ENCODE assay signal across 29 mouse cellular contexts in the genomic region with DNA sequence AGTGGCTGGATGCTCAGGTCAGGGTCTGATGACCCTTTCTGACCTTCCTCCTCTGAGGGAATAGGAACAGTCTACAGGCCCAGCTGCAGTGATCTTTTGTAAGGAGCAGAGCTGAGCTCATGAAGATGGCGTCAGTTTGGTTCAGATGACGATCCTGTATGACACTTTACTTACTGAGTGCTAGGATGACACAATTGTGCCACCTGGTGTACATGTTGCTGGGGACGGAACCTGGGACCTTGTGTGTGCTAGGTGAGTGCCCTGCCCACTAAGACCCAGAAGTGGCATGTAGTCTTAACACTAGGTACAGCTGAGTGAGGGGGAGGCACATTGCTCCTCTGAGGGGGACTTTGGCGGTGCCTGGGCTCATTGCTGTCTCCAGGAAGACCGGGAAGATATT. TPM values are rescaled to one million over a fixed set of nuclear protein-coding genes. Genes with fewer than 3 reads are reported as not detected.
DNase-seq lines count a peak whose midpoint lies in the region; ATAC-seq and TF ChIP-seq lines count a peak whose summit lies in the region.
"Had no signal": no experiment of that assay in that cellular context is flagged by ENCODE, and none has a peak within 500 bp of the region (broad histone marks: within the 10 kb centered on the region; RNA-seq: fewer than 3 reads in every experiment).

No protein-coding gene starts in this region.

- no peak for TF ChIP-seq EP300 in liver, embryonic 14.5 days (IDR thresholded peaks at IDR 0.05; ENCODE audit: low read depth)
- TF ChIP-seq EP300 in stomach, postnatal 0 days (optimal IDR thresholded peaks at IDR 0.05): no peak

- H3K9me3 ChIP-seq in hindbrain, postnatal 0 days (ENCODE audit: low read length): no peaks in the 10 kb centered on the region
- no peaks in the 10 kb centered on the region for H3K9me3 ChIP-seq in hindbrain, embryonic 16.5 days (ENCODE audit: control insufficient read depth, low read length)
- no peaks in the 10 kb centered on the region for H3K9me3 ChIP-seq in liver, embryonic 14.5 days (ENCODE audit: control insufficient read depth, low read length)
- no peaks in the 10 kb centered on the region for H3K9me3 ChIP-seq in stomach, postnatal 0 days (ENCODE audit: control insufficient read depth, low read length)
- H3K9me3 ChIP-seq in midbrain, embryonic 15.5 days: no peaks in the 10 kb centered on the region
- H3K9me3 ChIP-seq: hindbrain, embryonic 12.5 days; liver, embryonic 13.5 days; neural tube, embryonic 13.5 days had no signal

- H3K4me2 ChIP-seq in hindbrain, postnatal 0 days (ENCODE audit: low read depth, low read length): no peak overlapping the region
- H3K4me2 ChIP-seq in hindbrain, embryonic 16.5 days (ENCODE audit: low read length): no peak overlapping the region
- H3K4me2 ChIP-seq in liver, embryonic 14.5 days (ENCODE audit: low read depth): no peak overlapping the region
- H3K4me2 ChIP-seq in stomach, postnatal 0 days (replicated peaks; ENCODE audit: low read depth): no peak overlapping the region
- no peak overlapping the region for H3K4me2 ChIP-seq in midbrain, embryonic 15.5 days
- H3K4me2 ChIP-seq: heart, embryonic 11.5 days; hindbrain, embryonic 12.5 days; liver, embryonic 13.5 days; midbrain, embryonic 11.5 days; neural tube, embryonic 13.5 days had no signal

- no peak for DNase-seq in hindbrain, postnatal 0 days (ENCODE audit: low spot score)
- DNase-seq in liver, embryonic 14.5 days (ENCODE audit: low read depth in 3 of 3, low spot score in 3 of 3): no peak
- no peak for DNase-seq in liver
- DNase-seq in stomach, postnatal 0 days (ENCODE audit: low spot score): no peak
- DNase-seq in gastrocnemius, postnatal 14 days: no peak
- DNase-seq: adrenal gland, postnatal 10 days; cerebellum, adult 18-20 months; cerebellum, postnatal 10 days; gastrocnemius, postnatal 10 days; heart, adult 18-20 months; heart, postnatal 36 days; kidney, postnatal 4 days; left cerebral cortex, postnatal 4 days; liver, embryonic 13.5 days; lung, adult 2 months; lung, postnatal 10 days had no signal

- no peak overlapping the region for H3K9ac ChIP-seq in hindbrain, postnatal 0 days (replicated peaks; ENCODE audit: low read length)
- H3K9ac ChIP-seq in hindbrain, embryonic 16.5 days (ENCODE audit: low read depth, low read length): no peak overlapping the region
- no peak overlapping the region for H3K9ac ChIP-seq in liver, embryonic 14.5 days (replicated peaks)
- H3K9ac ChIP-seq in stomach, postnatal 0 days (ENCODE audit: low read length): no peak overlapping the region
- H3K9ac ChIP-seq in midbrain, embryonic 15.5 days: no peak overlapping the region
- H3K9ac ChIP-seq: hindbrain, embryonic 12.5 days; liver, embryonic 13.5 days; neural tube, embryonic 13.5 days had no signal

- no peak overlapping the region for H3K27ac ChIP-seq in hindbrain, postnatal 0 days
- H3K27ac ChIP-seq in hindbrain, embryonic 16.5 days (ENCODE audit: low read depth, low read length): no peak overlapping the region
- no peak overlapping the region for H3K27ac ChIP-seq in liver, embryonic 14.5 days
- 0 out of 2 replicates have a peak overlapping the region, but pooled peaks have one; percentile 96 for H3K27ac ChIP-seq in brown adipose tissue, adult 24 weeks (replicated peaks; ENCODE audit: low read depth, low read length)
- no peak overlapping the region for H3K27ac ChIP-seq in stomach, postnatal 0 days (replicated peaks)
- H3K27ac ChIP-seq in midbrain, embryonic 15.5 days: no peak overlapping the region
- H3K27ac ChIP-seq: hindbrain, embryonic 12.5 days; liver, embryonic 13.5 days; neural tube, embryonic 13.5 days had no signal

- H3K36me3 ChIP-seq in hindbrain, postnatal 0 days (ENCODE audit: insufficient read depth, low read length): no peaks in the 10 kb centered on the region
- no peaks in the 10 kb centered on the region for H3K36me3 ChIP-seq in hindbrain, embryonic 16.5 days (ENCODE audit: control insufficient read depth, insufficient read depth, low read length)
- no peaks in the 10 kb centered on the region for H3K36me3 ChIP-seq in liver, embryonic 14.5 days (replicated peaks; ENCODE audit: control insufficient read depth, insufficient read depth, low read depth)
- H3K36me3 ChIP-seq in stomach, postnatal 0 days (ENCODE audit: control insufficient read depth, insufficient read depth, low read length): no peaks in the 10 kb centered on the region
- no peaks in the 10 kb centered on the region for H3K36me3 ChIP-seq in midbrain, embryonic 15.5 days (replicated peaks)
- H3K36me3 ChIP-seq: hindbrain, embryonic 12.5 days; liver, embryonic 13.5 days; neural tube, embryonic 13.5 days had no signal

- 0 out of 2 replicates have a peak, but pooled peaks have one; percentile 15 for TF ChIP-seq CTCF in hindbrain, postnatal 0 days (IDR thresholded peaks at IDR 0.05; ENCODE audit: low read depth)
- TF ChIP-seq CTCF in liver, embryonic 14.5 days (IDR thresholded peaks at IDR 0.05; ENCODE audit: low read depth): 0 out of 2 replicates have a peak, but pooled peaks have one; percentile 2
- TF ChIP-seq CTCF in stomach, postnatal 0 days (IDR thresholded peaks at IDR 0.05; ENCODE audit: low read depth): peak; percentile 35

- no peaks in the 10 kb centered on the region for H3K4me1 ChIP-seq in hindbrain, postnatal 0 days (ENCODE audit: insufficient read depth, low read length)
- no peaks in the 10 kb centered on the region for H3K4me1 ChIP-seq in hindbrain, embryonic 16.5 days (ENCODE audit: control insufficient read depth, insufficient read depth, low read depth, low read length)
- H3K4me1 ChIP-seq in liver, embryonic 14.5 days (replicated peaks; ENCODE audit: control insufficient read depth in 2 of 2, insufficient read depth in 2 of 2, low read length in 1 of 2): peaks cover 0 to 5% of the 10 kb centered on the region in 2 experiments; a peak in 2 of 4 replicates
- H3K4me1 ChIP-seq in brown adipose tissue, adult 24 weeks (ENCODE audit: control insufficient read depth, insufficient read depth, insufficient read length, low read length): peaks cover 13% of the 10 kb centered on the region
- no peaks in the 10 kb centered on the region for H3K4me1 ChIP-seq in stomach, postnatal 0 days (replicated peaks; ENCODE audit: control insufficient read depth, insufficient read depth)
- H3K4me1 ChIP-seq in midbrain, embryonic 15.5 days: no peaks in the 10 kb centered on the region
- H3K4me1 ChIP-seq: hindbrain, embryonic 12.5 days; neural tube, embryonic 13.5 days had no signal

- intact Hi-C loops in gastrocnemius, postnatal 14 days (cut with DNase I; ENCODE audit: low total_unique reads): no loop called here

- WGBS in hindbrain, postnatal 0 days: 85% methylated on average over 5 of the region's 5 CpGs
- WGBS in hindbrain, embryonic 16.5 days: 77% methylated on average over 5 of the region's 5 CpGs
- WGBS in liver, embryonic 14.5 days (ENCODE audit: insufficient replicate concordance): 76% methylated on average over 5 of the region's 5 CpGs
- WGBS in stomach, postnatal 0 days: 69% methylated on average over 5 of the region's 5 CpGs
- WGBS in midbrain, embryonic 15.5 days: 83% methylated on average over 5 of the region's 5 CpGs

- H3K4me3 ChIP-seq in hindbrain, postnatal 0 days (ENCODE audit: low read length): no peak overlapping the region
- no peak overlapping the region for H3K4me3 ChIP-seq in hindbrain, embryonic 16.5 days (ENCODE audit: low read length)
- H3K4me3 ChIP-seq in liver, embryonic 14.5 days (ENCODE audit: insufficient read depth in 1 of 2, low read depth in 2 of 2, low read length in 2 of 2): no peak overlapping the region
- no peak overlapping the region for H3K4me3 ChIP-seq in brown adipose tissue, adult 24 weeks (ENCODE audit: insufficient read depth, low read depth, low read length)
- no peak overlapping the region for H3K4me3 ChIP-seq in stomach, postnatal 0 days (ENCODE audit: low read depth, low read length)
- H3K4me3 ChIP-seq in midbrain, embryonic 15.5 days: no peak overlapping the region
- H3K4me3 ChIP-seq: erythroblast, embryonic 14.5 days; hindbrain, embryonic 12.5 days; liver, embryonic 13.5 days; myocyte; neural tube, embryonic 13.5 days had no signal

- ATAC-seq in hindbrain, postnatal 0 days: no peak
- ATAC-seq in hindbrain, embryonic 16.5 days: no peak
- no peak for ATAC-seq in liver, embryonic 14.5 days (ENCODE audit: insufficient read depth)
- ATAC-seq in stomach, postnatal 0 days (ENCODE audit: low FRiP score, low TSS enrichment): no peak
- ATAC-seq in midbrain, embryonic 15.5 days (replicated peaks): no peak
- ATAC-seq: forebrain, embryonic 16.5 days; inflammation-experienced regulatory T-cells, adult 6 months; Patski had no signal

- no peaks in the 10 kb centered on the region for H3K27me3 ChIP-seq in hindbrain, postnatal 0 days (ENCODE audit: insufficient read depth, low read length)
- no peaks in the 10 kb centered on the region for H3K27me3 ChIP-seq in hindbrain, embryonic 16.5 days (replicated peaks; ENCODE audit: control insufficient read depth, insufficient read depth, low read length)
- no peaks in the 10 kb centered on the region for H3K27me3 ChIP-seq in liver, embryonic 14.5 days (ENCODE audit: control insufficient read depth, insufficient read depth, low read length)
- no peaks in the 10 kb centered on the region for H3K27me3 ChIP-seq in stomach, postnatal 0 days (ENCODE audit: control insufficient read depth, insufficient read depth, low read length)
- H3K27me3 ChIP-seq in midbrain, embryonic 15.5 days (replicated peaks): no peaks in the 10 kb centered on the region

RNA-seq across cellular contexts. Expression of a gene that starts 5.0 kb away (rescaled TPM):
- 2.2 and 2.5 TPM in 2 replicates for total RNA-seq in hindbrain, postnatal 0 days (2014; rRNA removed)
- polyA plus RNA-seq in hindbrain, postnatal 0 days (2015; fragmentation: Nextera tagmentation; extraction: Ambion mirVana): 1.9 and 2.5 TPM in 2 replicates
- polyA plus RNA-seq in hindbrain, embryonic 16.5 days (2015; fragmentation: Nextera tagmentation; extraction: Ambion mirVana): 1.4 and 1.7 TPM in 2 replicates
- polyA plus RNA-seq in liver, embryonic 14.5 days (2012; rRNA removed): 4.6 and 6.9 TPM in 2 replicates
- 10.7 and 11.0 TPM in 2 replicates for polyA plus RNA-seq in liver, embryonic 14.5 days (2014; fragmentation: Nextera tagmentation; extraction: Ambion mirVana)
- polyA plus RNA-seq in brown adipose tissue, adult 24 weeks (2012; ENCODE audit: insufficient read depth, insufficient read length, missing spikeins): 1.3 and 1.5 TPM in 2 replicates
- 1.4 and 1.6 TPM in 2 replicates for polyA plus RNA-seq in stomach, postnatal 0 days (2015; fragmentation: Nextera tagmentation; extraction: Ambion mirVana)
- 1.5 and 1.6 TPM in 2 replicates for polyA plus RNA-seq in midbrain, embryonic 15.5 days (2015; fragmentation: Nextera tagmentation; extraction: Ambion mirVana)
- under 1 TPM; 0.66 to 0.93 TPM for total RNA-seq in gastrocnemius, postnatal 14 days (2021)
- polyA plus RNA-seq: myocyte, Patski had no signal

RNA-seq across cellular contexts. Expression of a gene that starts 34.7 kb away (rescaled TPM):
- total RNA-seq in hindbrain, postnatal 0 days (2014; rRNA removed): 8.5 TPM in 2 replicates
- polyA plus RNA-seq in hindbrain, postnatal 0 days (2015; fragmentation: Nextera tagmentation; extraction: Ambion mirVana): 7.6 and 7.8 TPM in 2 replicates
- 10.1 and 11.6 TPM in 2 replicates for polyA plus RNA-seq in hindbrain, embryonic 16.5 days (2015; fragmentation: Nextera tagmentation; extraction: Ambion mirVana)
- 4.4 and 6.6 TPM in 2 replicates for polyA plus RNA-seq in liver, embryonic 14.5 days (2012; rRNA removed)
- polyA plus RNA-seq in liver, embryonic 14.5 days (2014; fragmentation: Nextera tagmentation; extraction: Ambion mirVana): 5.5 and 6.0 TPM in 2 replicates
- 20.4 and 30.0 TPM in 2 replicates for polyA plus RNA-seq in brown adipose tissue, adult 24 weeks (2012; ENCODE audit: insufficient read depth, insufficient read length, missing spikeins)
- 27.5 and 29.9 TPM in 2 replicates for polyA plus RNA-seq in stomach, postnatal 0 days (2015; fragmentation: Nextera tagmentation; extraction: Ambion mirVana)
- 9.6 and 10.5 TPM in 2 replicates for polyA plus RNA-seq in midbrain, embryonic 15.5 days (2015; fragmentation: Nextera tagmentation; extraction: Ambion mirVana)
- total RNA-seq in gastrocnemius, postnatal 14 days (2021): 10 to 100 TPM; 69.4 to 75.6 TPM

RNA-seq across cellular contexts. Expression of a gene that starts 35.7 kb away (rescaled TPM):
- 19.6 and 21.3 TPM in 2 replicates for total RNA-seq in hindbrain, postnatal 0 days (2014; rRNA removed)
- polyA plus RNA-seq in hindbrain, postnatal 0 days (2015; fragmentation: Nextera tagmentation; extraction: Ambion mirVana): 23.6 and 24.1 TPM in 2 replicates
- 22.8 and 24.2 TPM in 2 replicates for polyA plus RNA-seq in hindbrain, embryonic 16.5 days (2015; fragmentation: Nextera tagmentation; extraction: Ambion mirVana)
- 7.6 and 8.5 TPM in 2 replicates for polyA plus RNA-seq in liver, embryonic 14.5 days (2012; rRNA removed)
- 12.0 and 12.8 TPM in 2 replicates for polyA plus RNA-seq in liver, embryonic 14.5 days (2014; fragmentation: Nextera tagmentation; extraction: Ambion mirVana)
- 36.4 and 36.6 TPM in 2 replicates for polyA plus RNA-seq in brown adipose tissue, adult 24 weeks (2012; ENCODE audit: insufficient read depth, insufficient read length, missing spikeins)
- 48.0 and 52.4 TPM in 2 replicates for polyA plus RNA-seq in stomach, postnatal 0 days (2015; fragmentation: Nextera tagmentation; extraction: Ambion mirVana)
- polyA plus RNA-seq in midbrain, embryonic 15.5 days (2015; fragmentation: Nextera tagmentation; extraction: Ambion mirVana): 22.7 and 23.1 TPM in 2 replicates
- total RNA-seq in gastrocnemius, postnatal 14 days (2021): 10 to 100 TPM; 21.8 to 24.6 TPM

RNA-seq across cellular contexts. Expression of a gene that starts 56.0 kb away (rescaled TPM):
- 0.78 and 0.86 TPM in 2 replicates for total RNA-seq in hindbrain, postnatal 0 days (2014; rRNA removed)
- 1.8 and 2.5 TPM in 2 replicates for polyA plus RNA-seq in hindbrain, postnatal 0 days (2015; fragmentation: Nextera tagmentation; extraction: Ambion mirVana)
- 2.1 TPM in 2 replicates for polyA plus RNA-seq in hindbrain, embryonic 16.5 days (2015; fragmentation: Nextera tagmentation; extraction: Ambion mirVana)
- 207 and 240 TPM in 2 replicates for polyA plus RNA-seq in liver, embryonic 14.5 days (2012; rRNA removed)
- 200 and 205 TPM in 2 replicates for polyA plus RNA-seq in liver, embryonic 14.5 days (2014; fragmentation: Nextera tagmentation; extraction: Ambion mirVana)
- polyA plus RNA-seq in brown adipose tissue, adult 24 weeks (2012; ENCODE audit: insufficient read depth, insufficient read length, missing spikeins): 266 and 361 TPM in 2 replicates
- polyA plus RNA-seq in stomach, postnatal 0 days (2015; fragmentation: Nextera tagmentation; extraction: Ambion mirVana): 9.3 and 9.8 TPM in 2 replicates
- polyA plus RNA-seq in midbrain, embryonic 15.5 days (2015; fragmentation: Nextera tagmentation; extraction: Ambion mirVana): 2.2 TPM in 2 replicates
- total RNA-seq in gastrocnemius, postnatal 14 days (2021): 1 to 10 TPM in 1 of 2 experiments, under 1 TPM in 1; 0.60 to 1.2 TPM
- polyA plus RNA-seq: forebrain, embryonic 11.5 days had no signal
